8 mouse cellular contexts compared by ENCODE assay signal in genomic region chr17:35048149-35048931, GRCm38 (mm10). TPM values are rescaled to one million over a fixed set of nuclear protein-coding genes. Genes with fewer than 3 reads are reported as not detected.
DNase-seq lines count a peak whose midpoint lies in the region; ATAC-seq and TF ChIP-seq lines count a peak whose summit lies in the region.

No protein-coding gene starts in this region.

- peak overlapping the region; percentile 19; the same call in 1 of the 2 replicates for H3K4me3 ChIP-seq in forebrain, embryonic 10.5 days
- no peak overlapping the region for H3K4me3 ChIP-seq in forebrain, postnatal 0 days (ENCODE audit: low read depth, low read length)
- H3K4me3 ChIP-seq in heart, embryonic 14.5 days (ENCODE audit: control insufficient read depth in 1 of 2, insufficient read depth in 1 of 2, low read depth in 1 of 2, low read length in 2 of 2) = no peak overlapping the region
- no peak overlapping the region for H3K4me3 ChIP-seq in limb, embryonic 12.5 days (replicated peaks)

- WGBS in forebrain, embryonic 10.5 days = 44% methylated on average over 11 of the region's 11 CpGs
- 48% methylated on average over 11 of the region's 11 CpGs for WGBS in forebrain, postnatal 0 days
- WGBS in heart, embryonic 14.5 days = 21% methylated on average over 11 of the region's 11 CpGs
- WGBS in limb, embryonic 12.5 days = 38% methylated on average over 10 of the region's 11 CpGs

- peaks cover 83% of the 10 kb centered on the region for H3K4me1 ChIP-seq in forebrain, embryonic 10.5 days
- H3K4me1 ChIP-seq in forebrain, postnatal 0 days (ENCODE audit: insufficient read depth) = peaks cover 12% of the 10 kb centered on the region; the same call in 1 of the 2 replicates
- H3K4me1 ChIP-seq in heart, embryonic 14.5 days (ENCODE audit: control insufficient read depth in 2 of 2, insufficient read depth in 2 of 2, low read length in 2 of 2) = peaks cover 32 to 61% of the 10 kb centered on the region in 2 experiments
- peaks cover 53% of the 10 kb centered on the region for H3K4me1 ChIP-seq in limb, embryonic 12.5 days (replicated peaks)

- H3K9me3 ChIP-seq in forebrain, embryonic 10.5 days = no peaks in the 10 kb centered on the region
- no peaks in the 10 kb centered on the region for H3K9me3 ChIP-seq in forebrain, postnatal 0 days (ENCODE audit: low read length)
- H3K9me3 ChIP-seq in heart, embryonic 14.5 days (ENCODE audit: control insufficient read depth, low read length) = no peaks in the 10 kb centered on the region
- no peaks in the 10 kb centered on the region for H3K9me3 ChIP-seq in limb, embryonic 12.5 days

- no peak for ATAC-seq in forebrain, postnatal 0 days
- peak; percentile 11 for ATAC-seq in CD4-positive, CD25-positive, alpha-beta regulatory T cell, adult 4 months
- ATAC-seq in heart, embryonic 14.5 days (ENCODE audit: insufficient number of reproducible peaks, insufficient read depth, low FRiP score, low read depth) = no peak
- ATAC-seq in limb, embryonic 12.5 days (ENCODE audit: insufficient number of reproducible peaks, insufficient read depth, low FRiP score, low TSS enrichment, low read depth) = no peak

- no peak overlapping the region for H3K9ac ChIP-seq in forebrain, postnatal 0 days
- peak overlapping the region; percentile 44 for H3K9ac ChIP-seq in heart, embryonic 14.5 days (ENCODE audit: low read length)
- H3K9ac ChIP-seq in limb, embryonic 12.5 days (replicated peaks) = no peak overlapping the region

- no peak for DNase-seq in forebrain, embryonic 10.5 days (ENCODE audit: extremely low spot score, low spot score)
- DNase-seq in forebrain, postnatal 0 days = no peak
- peak; percentile 73 for DNase-seq in splenic B cell, adult 2 months (ENCODE audit: low read depth, low spot score)
- no peak for DNase-seq in adrenal gland, adult 2 months
- DNase-seq in cerebellum, adult 11-12 months = no peak

- H3K27me3 ChIP-seq in forebrain, embryonic 10.5 days (ENCODE audit: poor library complexity, severe bottlenecking) = no peaks in the 10 kb centered on the region
- no peaks in the 10 kb centered on the region for H3K27me3 ChIP-seq in forebrain, postnatal 0 days (ENCODE audit: insufficient read depth, low read length)
- H3K27me3 ChIP-seq in heart, embryonic 14.5 days (ENCODE audit: control insufficient read depth, insufficient read depth, low read length) = no peaks in the 10 kb centered on the region
- no peaks in the 10 kb centered on the region for H3K27me3 ChIP-seq in limb, embryonic 12.5 days
- H3K27me3 ChIP-seq in splenic B cell, adult 2 months (ENCODE audit: control insufficient read depth, insufficient read depth, low read length, poor library complexity, severe bottlenecking) = no peaks in the 10 kb centered on the region

- H3K4me2 ChIP-seq in forebrain, postnatal 0 days (ENCODE audit: low read depth) = no peak overlapping the region
- H3K4me2 ChIP-seq in heart, embryonic 14.5 days (ENCODE audit: low read length) = peak overlapping the region; percentile 75
- peak overlapping the region; percentile 7; the same call in 1 of the 2 replicates for H3K4me2 ChIP-seq in limb, embryonic 12.5 days

- peak overlapping the region; percentile 98 for H3K27ac ChIP-seq in forebrain, embryonic 10.5 days
- no peak overlapping the region for H3K27ac ChIP-seq in forebrain, postnatal 0 days (ENCODE audit: low read depth, low read length)
- H3K27ac ChIP-seq in heart, embryonic 14.5 days (replicated peaks in 1 of 2; ENCODE audit: control insufficient read depth in 1 of 2, insufficient read depth in 1 of 2, low read depth in 2 of 2, low read length in 2 of 2) = peak overlapping the region; percentile 99
- H3K27ac ChIP-seq in limb, embryonic 12.5 days = peak overlapping the region; percentile 47

- TF ChIP-seq CTCF in forebrain, postnatal 0 days (IDR thresholded peaks at IDR 0.05; ENCODE audit: low read depth) = no peak

- peaks cover 13% of the 10 kb centered on the region for H3K36me3 ChIP-seq in forebrain, embryonic 10.5 days (replicated peaks)
- H3K36me3 ChIP-seq in forebrain, postnatal 0 days (ENCODE audit: insufficient read depth) = no peaks in the 10 kb centered on the region
- peaks cover 13% of the 10 kb centered on the region for H3K36me3 ChIP-seq in heart, embryonic 14.5 days (ENCODE audit: control insufficient read depth, insufficient read depth, low read length)
- peaks cover 12% of the 10 kb centered on the region for H3K36me3 ChIP-seq in limb, embryonic 12.5 days
- H3K36me3 ChIP-seq in splenic B cell, adult 2 months (ENCODE audit: control insufficient read depth, insufficient read depth, low read length, poor library complexity, severe bottlenecking) = peaks cover 5% of the 10 kb centered on the region; the same call in 1 of the 2 replicates

RNA-seq across cellular contexts. Expression of gene Clic1, which starts 1.4 kb away (rescaled TPM):
- polyA plus RNA-seq in forebrain, embryonic 10.5 days (2016; fragmentation: Nextera tagmentation; extraction: Ambion mirVana) = 174 and 179 TPM in 2 replicates
- 26.8 and 29.3 TPM in 2 replicates for total RNA-seq in forebrain, postnatal 0 days (2014; rRNA removed)
- 47.9 and 50.5 TPM in 2 replicates for polyA plus RNA-seq in forebrain, postnatal 0 days (2015; fragmentation: Nextera tagmentation; extraction: Ambion mirVana)
- 100 to 1,000 TPM; 490 to 619 TPM for polyA plus RNA-seq in CD4-positive, CD25-positive, alpha-beta regulatory T cell, adult 4 months (2017; shearing (Covaris generic))
- polyA plus RNA-seq in heart, embryonic 14.5 days (2014; fragmentation: Nextera tagmentation; extraction: Ambion mirVana) = 108 TPM in 2 replicates
- polyA plus RNA-seq in limb, embryonic 12.5 days (2016; fragmentation: Nextera tagmentation; extraction: Ambion mirVana) = 194 and 195 TPM in 2 replicates
- total RNA-seq in adrenal gland, adult 2 months (2021) = 100 to 1,000 TPM in 1 of 2 experiments, 10 to 100 TPM in 1; 80.8 to 136 TPM
- polyA plus RNA-seq in adrenal gland, adult 2 months (2012; rRNA removed) = 62.2 and 64.1 TPM in 2 replicates

RNA-seq across cellular contexts. Expression of gene Msh5, which starts 1.8 kb away (rescaled TPM):
- polyA plus RNA-seq in forebrain, embryonic 10.5 days (2016; fragmentation: Nextera tagmentation; extraction: Ambion mirVana) = 4.3 and 5.1 TPM in 2 replicates
- 1.3 and 2.2 TPM in 2 replicates for total RNA-seq in forebrain, postnatal 0 days (2014; rRNA removed)
- 1.1 and 1.3 TPM in 2 replicates for polyA plus RNA-seq in forebrain, postnatal 0 days (2015; fragmentation: Nextera tagmentation; extraction: Ambion mirVana)
- polyA plus RNA-seq in CD4-positive, CD25-positive, alpha-beta regulatory T cell, adult 4 months (2017; shearing (Covaris generic)) = 1 to 10 TPM; 1.8 to 2.5 TPM
- 2.6 and 3.5 TPM in 2 replicates for polyA plus RNA-seq in heart, embryonic 14.5 days (2014; fragmentation: Nextera tagmentation; extraction: Ambion mirVana)
- 2.9 and 3.4 TPM in 2 replicates for polyA plus RNA-seq in limb, embryonic 12.5 days (2016; fragmentation: Nextera tagmentation; extraction: Ambion mirVana)
- under 1 TPM; 0.75 to 0.93 TPM for total RNA-seq in adrenal gland, adult 2 months (2021)
- polyA plus RNA-seq in adrenal gland, adult 2 months (2012; rRNA removed) = 1.3 and 1.7 TPM in 2 replicates

RNA-seq across cellular contexts. Expression of gene Ddah2, which starts 10.5 kb away (rescaled TPM):
- polyA plus RNA-seq in forebrain, embryonic 10.5 days (2016; fragmentation: Nextera tagmentation; extraction: Ambion mirVana) = 414 and 441 TPM in 2 replicates
- 167 and 220 TPM in 2 replicates for total RNA-seq in forebrain, postnatal 0 days (2014; rRNA removed)
- 261 and 299 TPM in 2 replicates for polyA plus RNA-seq in forebrain, postnatal 0 days (2015; fragmentation: Nextera tagmentation; extraction: Ambion mirVana)
- polyA plus RNA-seq in CD4-positive, CD25-positive, alpha-beta regulatory T cell, adult 4 months (2017; shearing (Covaris generic)) = 1 to 10 TPM; 1.1 to 6.3 TPM
- polyA plus RNA-seq in heart, embryonic 14.5 days (2014; fragmentation: Nextera tagmentation; extraction: Ambion mirVana) = 186 and 222 TPM in 2 replicates
- 489 and 492 TPM in 2 replicates for polyA plus RNA-seq in limb, embryonic 12.5 days (2016; fragmentation: Nextera tagmentation; extraction: Ambion mirVana)
- 10 to 100 TPM in 1 of 2 experiments, 1 to 10 TPM in 1; 7.2 to 26.6 TPM for total RNA-seq in adrenal gland, adult 2 months (2021)
- 25.9 and 35.6 TPM in 2 replicates for polyA plus RNA-seq in adrenal gland, adult 2 months (2012; rRNA removed)

RNA-seq across cellular contexts. Expression of gene Ly6g6c, which starts 16.8 kb away (rescaled TPM):
- polyA plus RNA-seq in forebrain, embryonic 10.5 days (2016; fragmentation: Nextera tagmentation; extraction: Ambion mirVana) = 0.25 TPM in 1 of 2 replicates, not detected in the other
- total RNA-seq in forebrain, postnatal 0 days (2014; rRNA removed) = not detected in 2 replicates
- polyA plus RNA-seq in forebrain, postnatal 0 days (2015; fragmentation: Nextera tagmentation; extraction: Ambion mirVana) = not detected in 2 replicates
- not detected for polyA plus RNA-seq in CD4-positive, CD25-positive, alpha-beta regulatory T cell, adult 4 months (2017; shearing (Covaris generic))
- not detected in 2 replicates for polyA plus RNA-seq in heart, embryonic 14.5 days (2014; fragmentation: Nextera tagmentation; extraction: Ambion mirVana)
- not detected in 2 replicates for polyA plus RNA-seq in limb, embryonic 12.5 days (2016; fragmentation: Nextera tagmentation; extraction: Ambion mirVana)
- total RNA-seq in adrenal gland, adult 2 months (2021) = not detected
- polyA plus RNA-seq in adrenal gland, adult 2 months (2012; rRNA removed) = not detected in 2 replicates

RNA-seq across cellular contexts. Expression of gene Mpig6b, which starts 17.6 kb away (rescaled TPM):
- polyA plus RNA-seq in forebrain, embryonic 10.5 days (2016; fragmentation: Nextera tagmentation; extraction: Ambion mirVana) = 0.59 and 0.72 TPM in 2 replicates
- total RNA-seq in forebrain, postnatal 0 days (2014; rRNA removed) = not detected in 2 replicates
- polyA plus RNA-seq in forebrain, postnatal 0 days (2015; fragmentation: Nextera tagmentation; extraction: Ambion mirVana) = 0.08 TPM in 2 replicates
- polyA plus RNA-seq in CD4-positive, CD25-positive, alpha-beta regulatory T cell, adult 4 months (2017; shearing (Covaris generic)) = not detected
- polyA plus RNA-seq in heart, embryonic 14.5 days (2014; fragmentation: Nextera tagmentation; extraction: Ambion mirVana) = 0.54 and 0.73 TPM in 2 replicates
- polyA plus RNA-seq in limb, embryonic 12.5 days (2016; fragmentation: Nextera tagmentation; extraction: Ambion mirVana) = 0.68 and 0.76 TPM in 2 replicates
- not detected for total RNA-seq in adrenal gland, adult 2 months (2021)
- 0.06 TPM in 1 of 2 replicates, not detected in the other for polyA plus RNA-seq in adrenal gland, adult 2 months (2012; rRNA removed)
